Mouse (Mus musculus) erythroblast, embryonic 14.5 days (primary cell): ENCODE results near the gene Fmn2.

Experiments
- GATA1 ChIP-seq: IDR thresholded peaks from 2 replicates; pipeline ENCODE4 v1.6.1; 2012; ENCODE audit warnings: low read length, inconsistent platforms, mixed read lengths
- TAL1 ChIP-seq: IDR thresholded peaks from 3 replicates; pipeline ENCODE4 v1.6.1; 2012; ENCODE audit warnings: low read length, inconsistent platforms, mixed read lengths

GRCm38 (mm10) chr1:174501661-174502030 lies at the start of gene Fmn2:
- TF ChIP-seq TAL1, result no peak
- TF ChIP-seq GATA1, result no peak
